Mouse (Mus musculus): Measurements from ENCODE around the gene Smr3a.

DNA sequence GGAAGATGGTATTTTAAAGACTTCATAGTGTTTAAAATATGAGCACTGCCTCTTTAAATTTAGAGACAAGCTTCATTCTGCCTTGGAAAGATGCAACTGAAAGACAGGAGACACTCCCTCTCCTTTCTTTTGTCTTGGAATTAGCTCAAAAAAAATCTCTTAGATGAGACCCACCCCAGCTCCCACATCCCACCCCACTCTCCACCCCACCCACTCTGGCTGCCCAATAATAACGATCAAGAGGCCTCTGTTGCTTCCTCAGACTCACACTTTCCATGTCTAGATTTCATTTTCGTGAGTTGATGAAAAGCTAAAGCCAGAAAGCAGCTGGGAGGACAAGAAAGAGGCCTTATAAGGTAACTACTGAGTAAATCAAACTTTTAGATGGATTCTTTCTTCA lies 33.1 kb upstream of the Smr3a start, which contains the start of the genes 2310003L06Rik and Gm28434:
- TF ChIP-seq EP300 (IDR thresholded peaks at IDR 0.05; ENCODE audit: low read depth), result no peak
- no peak for TF ChIP-seq CTCF (IDR thresholded peaks at IDR 0.05; ENCODE audit: low read depth)

Data from liver, postnatal 0 days (tissue).